Mouse (Mus musculus): ENCODE results near the gene Gstm2.

GRCm38 (mm10) chr3:107941261-107941660, 45.0 kb downstream of the Gstm2 start:
- no peak for TF ChIP-seq POLR2A (IDR thresholded peaks at IDR 0.05; ENCODE audit: insufficient read depth, low read depth, low read length)
- no peak for TF ChIP-seq EP300 (IDR thresholded peaks at IDR 0.05; ENCODE audit: insufficient read depth, low read depth, low read length)
- TF ChIP-seq CTCF (IDR thresholded peaks at IDR 0.05), result no peak

All from heart, adult 2 months (tissue).